Mouse (Mus musculus) cerebellum, adult 2 months (tissue): ENCODE results near the gene Atxn1. TPM values are rescaled to one million over a fixed set of nuclear protein-coding genes. Genes with fewer than 3 reads are reported as not detected.

ENCODE experiments used
- DNase-seq, 2 experiments: peaks; one replicate each; pipeline ENCODE4 v3.0.0; 2021
- H3K27ac ChIP-seq: fragments of 200-500 bp; 2 replicates; pipeline ENCODE4 v1.5.1; 2012; ENCODE audit warnings: low read length, control low read depth, inconsistent platforms; ENCODE audit not compliant: insufficient read depth
- H3K27me3 ChIP-seq: fragments of 200-500 bp; 2 replicates; pipeline ENCODE4 v1.6.1; 2012; ENCODE audit warnings: inconsistent platforms, mild to moderate bottlenecking, low read length, moderate library complexity; ENCODE audit not compliant: control insufficient read depth, insufficient read depth
- H3K4me1 ChIP-seq: fragments of 200-500 bp; 2 replicates; pipeline ENCODE4 v1.6.1; 2011; ENCODE audit warnings: low read length; ENCODE audit not compliant: control insufficient read depth, insufficient read depth
- H3K4me3 ChIP-seq: fragments of 200-500 bp; replicated peaks from 2 replicates; pipeline ENCODE3; 2011; ENCODE audit warnings: mild to moderate bottlenecking, low read depth, low read length, control low read depth; ENCODE audit not compliant: insufficient read depth
- CTCF ChIP-seq: fragments of 200-500 bp; IDR thresholded peaks from 2 replicates; pipeline ENCODE4 v1.5.1; 2011; ENCODE audit warnings: low read depth, mild to moderate bottlenecking, control low read depth, low read length, moderate library complexity, borderline replicate concordance; ENCODE audit not compliant: insufficient read depth
- POLR2A ChIP-seq: fragments of 200-500 bp; IDR thresholded peaks from 2 replicates; pipeline ENCODE4 v1.6.1; 2011; ENCODE audit warnings: low read length, control low read depth, borderline replicate concordance; ENCODE audit not compliant: insufficient read depth
- WGBS: fragments of 180-500 bp; shearing (Covaris S2); methylation state at CpG from one replicate; pipeline ENCODE4 v1.1.7; 2018; 5-methylcytosine and 5-hydroxymethylcytosine counted together
- polyA plus RNA-seq: library from polyadenylated mRNA; depleted of rRNA; stranded (reverse); fragments of >200 nt; gene quantifications from 2 replicates; pipeline ENCODE4 v1.2.3, GENCODE M21; 2012

Gene Atxn1
- polyA plus RNA-seq, 1 experiment: 16.9 TPM

- DNase-seq: no peak
- TF ChIP-seq CTCF: peak; percentile 32; the same call in 1 of the 2 replicates
- TF ChIP-seq POLR2A: no peak
- Histone ChIP-seq H3K4me3 (no peak overlapping the region), H3K27ac (no peak overlapping the region), H3K27me3 (no peaks in the 10 kb centered on the region), H3K4me1 (no peaks in the 10 kb centered on the region)
- WGBS: 94% methylated on average over 5 of the region's 5 CpGs
Measured at GRCm38 (mm10) chr13:45778750-45779149, 186.1 kb downstream of the Atxn1 start.

GRCm38 (mm10) chr13:45778171-45778570, 186.6 kb downstream of the Atxn1 start:
- Histone ChIP-seq H3K4me1 (no peaks in the 10 kb centered on the region), H3K27me3 (no peaks in the 10 kb centered on the region), H3K27ac (no peak overlapping the region), H3K4me3 (no peak overlapping the region)
- TF ChIP-seq CTCF: no peak
- TF ChIP-seq POLR2A: no peak
- DNase-seq: no peak
- WGBS: 74% methylated on average over 9 of the region's 9 CpGs

GRCm38 (mm10) chr13:45775516-45775915, 189.3 kb downstream of the Atxn1 start:
- no peaks in the 10 kb centered on the region for H3K4me1 ChIP-seq

GRCm38 (mm10) chr13:45773381-45774168, 191.2 kb downstream of the Atxn1 start:
- Histone ChIP-seq H3K27ac (no peak overlapping the region), H3K4me1 (no peaks in the 10 kb centered on the region), H3K4me3 (no peak overlapping the region), H3K27me3 (no peaks in the 10 kb centered on the region)
- DNase-seq: no peak
- 65% methylated on average over 21 of the region's 21 CpGs for WGBS
- TF ChIP-seq POLR2A (no peak), CTCF (no peak)

More at GRCm38 (mm10) chr13:45775516-45775915, 189.3 kb downstream of the Atxn1 start:
- no peak for TF ChIP-seq CTCF
- TF ChIP-seq POLR2A: no peak
- 79% methylated on average over 1 of the region's 1 CpGs for WGBS
- no peak overlapping the region for H3K27ac ChIP-seq
- H3K27me3 ChIP-seq: no peaks in the 10 kb centered on the region
- DNase-seq: no peak
- no peak overlapping the region for H3K4me3 ChIP-seq

GRCm38 (mm10) chr13:45769757-45770156, 195.1 kb downstream of the Atxn1 start:
- Histone ChIP-seq H3K27me3 (no peaks in the 10 kb centered on the region), H3K27ac (no peak overlapping the region), H3K4me1 (no peaks in the 10 kb centered on the region), H3K4me3 (no peak overlapping the region)
- no peak for DNase-seq
- WGBS: 94% methylated on average over 11 of the region's 11 CpGs
- TF ChIP-seq POLR2A (no peak), CTCF (no peak)

GRCm38 (mm10) chr13:45768250-45768649, 196.6 kb downstream of the Atxn1 start:
- no peak for DNase-seq
- 92% methylated on average over 3 of the region's 3 CpGs for WGBS
- Histone ChIP-seq H3K4me1 (no peaks in the 10 kb centered on the region), H3K27me3 (no peaks in the 10 kb centered on the region), H3K4me3 (no peak overlapping the region), H3K27ac (no peak overlapping the region)
- TF ChIP-seq CTCF (no peak), POLR2A (no peak)

GRCm38 (mm10) chr13:45764354-45764753, 200.5 kb downstream of the Atxn1 start:
- 36% methylated on average over 5 of the region's 5 CpGs for WGBS
- H3K27ac ChIP-seq: no peak overlapping the region
- DNase-seq: no peak
- H3K27me3 ChIP-seq: no peaks in the 10 kb centered on the region
- TF ChIP-seq CTCF (no peak), POLR2A (no peak)
- H3K4me3 ChIP-seq: no peak overlapping the region
- H3K4me1 ChIP-seq: peaks cover 3% of the 10 kb centered on the region; the same call in 1 of the 2 replicates

- 8% methylated on average over 7 of the region's 7 CpGs for WGBS
- H3K4me1 ChIP-seq: peaks cover 3% of the 10 kb centered on the region; the same call in 1 of the 2 replicates
- no peak overlapping the region for H3K4me3 ChIP-seq
- no peaks in the 10 kb centered on the region for H3K27me3 ChIP-seq
- no peak overlapping the region for H3K27ac ChIP-seq
- no peak for TF ChIP-seq POLR2A
- no peak for TF ChIP-seq CTCF
- DNase-seq: peak; percentile 62 to 81
Measured at GRCm38 (mm10) chr13:45762278-45762677, 202.5 kb downstream of the Atxn1 start.
